Mouse (Mus musculus) CD4-positive helper T cell, adult 2 months (primary cell): Measurements from ENCODE around the gene Cdh3.

Experiments used
- DNase-seq: peaks from one replicate; pipeline ENCODE4 v3.0.0-alpha.2; 2012; ENCODE audit warnings: low read depth, missing footprints, low spot score

Gene Cdh3

GRCm38 (mm10) chr8:106510365-106510975 is at the start of gene Cdh3:
Gene Cdh3 (plus strand): TSS chr8:106510891.
- peak; percentile 18 for DNase-seq

- no peak for DNase-seq
Measured at GRCm38 (mm10) chr8:106462131-106462530, 48.6 kb upstream of the Cdh3 start.

- DNase-seq: no peak
Measured at GRCm38 (mm10) chr8:106463795-106464194, 46.9 kb upstream of the Cdh3 start.

GRCm38 (mm10) chr8:106469485-106469884 is 41.2 kb upstream of the Cdh3 start:
- DNase-seq: no peak

- DNase-seq: peak; percentile 2
Measured at GRCm38 (mm10) chr8:106474001-106474400, 36.7 kb upstream of the Cdh3 start.

GRCm38 (mm10) chr8:106500018-106500685 is 10.5 kb upstream of the Cdh3 start, which contains the start of gene 6030452D12Rik:
Gene 6030452D12Rik (plus strand): TSS chr8:106500522.
- no peak for DNase-seq

GRCm38 (mm10) chr8:106504241-106504640 is 6.5 kb upstream of the Cdh3 start:
- no peak for DNase-seq

- DNase-seq: no peak
Measured at GRCm38 (mm10) chr8:106505328-106505965, 5.2 kb upstream of the Cdh3 start.

GRCm38 (mm10) chr8:106506106-106506505 is 4.6 kb upstream of the Cdh3 start:
- DNase-seq: no peak

GRCm38 (mm10) chr8:106507761-106508331 is 2.8 kb upstream of the Cdh3 start:
- no peak for DNase-seq

- DNase-seq: no peak
Measured at GRCm38 (mm10) chr8:106508456-106508855, 2.2 kb upstream of the Cdh3 start.

- no peak for DNase-seq
Measured at GRCm38 (mm10) chr8:106509079-106509780, 1.5 kb upstream of the Cdh3 start.

- no peak for DNase-seq
Measured at GRCm38 (mm10) chr8:106511065-106511501, 392 bp downstream of the Cdh3 start.

GRCm38 (mm10) chr8:106511531-106512041 is 895 bp downstream of the Cdh3 start:
- DNase-seq: no peak

- DNase-seq: no peak
Measured at GRCm38 (mm10) chr8:106512475-106513150, 1.9 kb downstream of the Cdh3 start.

- DNase-seq: no peak
Measured at GRCm38 (mm10) chr8:106515946-106516479, 5.3 kb downstream of the Cdh3 start.

GRCm38 (mm10) chr8:106516581-106516980 is 5.9 kb downstream of the Cdh3 start:
- DNase-seq: no peak

GRCm38 (mm10) chr8:106518763-106519162 is 8.1 kb downstream of the Cdh3 start:
- no peak for DNase-seq

GRCm38 (mm10) chr8:106520578-106520977 is 9.9 kb downstream of the Cdh3 start:
- DNase-seq: no peak

- no peak for DNase-seq
Measured at GRCm38 (mm10) chr8:106521845-106522244, 11.2 kb downstream of the Cdh3 start.

- DNase-seq: no peak
Measured at GRCm38 (mm10) chr8:106526725-106527124, 16.0 kb downstream of the Cdh3 start.
